Mouse (Mus musculus) erythroid progenitor cell, adult 5-6 weeks (primary cell): ENCODE data around the gene Ppdpf. TPM values are rescaled to one million over a fixed set of nuclear protein-coding genes. Genes with fewer than 3 reads are reported as not detected.

Experiments used
- ATAC-seq: replicated peaks from 2 replicates; pipeline ENCODE4 v1.8.0; 2016; ENCODE audit warnings: moderate number of reproducible peaks, mild to moderate bottlenecking, moderate TSS enrichment, inconsistent platforms; ENCODE audit not compliant: poor library complexity, low FRiP score, severe bottlenecking
- total RNA-seq, 2 experiments: library from RNA; stranded (forward) in 1 of 2; stranded (reverse) in 1 of 2; fragments of 150-400 nt in 1 of 2; fragments of 186-747, 209-891 nt in 1 of 2; gene quantifications; 2 replicates each; pipeline versions ENCODE4 v1.2.3 to v1.2.4; 2015 to 2017; ENCODE audit warnings: low replicate concordance in 2 of 2

Ppdpf gene
- total RNA-seq, 2 experiments from 2014 or later, result 26.0 to 90.5 TPM

DNA sequence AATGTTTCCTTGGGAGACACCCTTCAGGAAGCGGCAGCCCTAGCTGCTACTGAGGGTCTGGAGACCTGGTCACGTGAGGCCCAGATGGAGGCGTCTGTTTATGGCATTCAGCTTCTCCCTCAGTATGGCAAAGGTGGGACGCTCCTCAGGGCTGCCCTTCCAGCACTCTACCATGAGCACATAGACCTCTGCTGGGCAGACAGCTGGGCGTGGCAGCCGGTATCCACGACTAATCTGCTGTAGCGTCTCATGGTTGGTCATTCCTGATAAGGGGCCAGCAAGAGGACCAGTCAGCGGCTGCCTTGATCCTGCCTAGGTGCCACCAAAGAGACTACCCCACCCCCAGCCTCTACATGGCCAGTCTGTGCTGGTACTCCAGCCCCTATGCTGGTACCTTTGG lies 19.1 kb downstream of the Ppdpf start:
- ATAC-seq, result peak; percentile 89

DNA sequence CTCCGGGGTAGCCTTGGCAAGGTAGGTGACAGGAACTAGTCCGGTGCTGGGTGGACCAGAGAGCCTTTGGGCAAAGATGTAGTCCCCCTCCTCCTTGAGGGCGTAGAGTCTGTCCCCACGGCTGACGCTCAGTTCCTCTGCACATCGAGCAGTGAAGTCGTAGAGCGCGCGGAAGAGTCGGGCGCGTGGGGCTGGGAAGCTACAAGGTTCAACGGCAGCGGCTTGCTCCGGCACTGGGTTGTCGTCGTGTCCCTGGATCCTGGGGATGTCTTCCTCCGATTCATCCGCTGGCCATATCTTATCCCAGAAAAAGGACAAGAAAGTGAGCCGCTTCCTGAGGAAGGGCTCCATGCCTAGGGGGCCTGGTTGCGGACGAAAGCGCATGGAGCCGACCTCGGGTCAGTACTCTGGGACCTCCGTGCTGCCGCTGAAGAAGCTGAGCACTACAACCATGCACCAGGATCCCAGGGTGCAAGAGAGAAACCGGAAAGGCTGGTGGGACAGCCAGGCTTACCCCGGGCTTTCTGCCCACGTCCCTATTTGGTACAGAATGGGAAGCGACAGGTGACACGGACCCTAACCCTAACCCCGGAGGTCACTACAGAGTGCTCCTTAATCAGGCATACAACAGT lies 25.5 kb downstream of the Ppdpf start:
- ATAC-seq, result peak; percentile 37; the same call in 1 of the 2 replicates

DNA sequence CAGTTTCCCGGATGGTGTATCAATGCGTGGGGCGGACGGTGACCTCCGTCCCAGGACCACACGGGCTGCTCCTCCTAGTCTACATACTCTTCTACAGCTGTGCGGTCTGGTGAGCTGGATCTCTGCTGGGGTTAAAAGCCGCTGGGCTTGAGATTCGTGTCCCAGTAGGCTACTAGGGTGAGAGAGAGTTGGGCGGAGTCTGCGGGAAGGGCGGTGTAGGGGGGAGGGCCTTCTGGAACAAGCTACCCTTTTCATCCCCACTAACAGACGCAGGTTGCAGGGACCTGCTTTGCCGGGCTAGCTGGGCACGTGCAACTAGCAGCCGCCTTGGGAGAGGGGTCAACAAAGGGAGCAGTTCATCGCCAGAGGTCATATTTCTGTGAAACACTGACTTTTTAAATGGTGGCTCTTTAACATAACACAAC lies 26.0 kb downstream of the Ppdpf start, which contains the start of gene Srms:
Gene Srms, minus strand, starts transcription at position 165 of the 425 bp plus-strand sequence.
- ATAC-seq, result peak; percentile 76

DNA sequence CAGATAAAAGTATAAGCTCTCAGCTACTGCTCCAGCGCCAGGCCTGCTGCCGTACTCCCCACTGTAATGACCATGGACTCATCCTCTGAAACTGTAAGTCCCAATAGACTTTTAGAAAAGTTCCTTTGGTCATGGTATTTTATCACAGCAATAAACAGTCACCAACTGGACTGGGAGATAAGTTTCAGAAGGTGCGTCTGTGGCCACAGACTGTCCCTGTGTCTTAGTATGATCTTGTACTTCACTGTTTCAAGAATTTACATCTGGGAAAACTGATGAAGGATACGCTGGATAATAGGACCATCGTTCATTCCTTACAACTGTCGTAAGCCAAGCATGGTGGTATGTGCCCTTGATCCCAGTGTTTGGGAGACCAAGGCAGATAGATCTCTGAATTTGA lies 29.0 kb downstream of the Ppdpf start:
- peak; percentile 39; the same call in 1 of the 2 replicates for ATAC-seq

DNA sequence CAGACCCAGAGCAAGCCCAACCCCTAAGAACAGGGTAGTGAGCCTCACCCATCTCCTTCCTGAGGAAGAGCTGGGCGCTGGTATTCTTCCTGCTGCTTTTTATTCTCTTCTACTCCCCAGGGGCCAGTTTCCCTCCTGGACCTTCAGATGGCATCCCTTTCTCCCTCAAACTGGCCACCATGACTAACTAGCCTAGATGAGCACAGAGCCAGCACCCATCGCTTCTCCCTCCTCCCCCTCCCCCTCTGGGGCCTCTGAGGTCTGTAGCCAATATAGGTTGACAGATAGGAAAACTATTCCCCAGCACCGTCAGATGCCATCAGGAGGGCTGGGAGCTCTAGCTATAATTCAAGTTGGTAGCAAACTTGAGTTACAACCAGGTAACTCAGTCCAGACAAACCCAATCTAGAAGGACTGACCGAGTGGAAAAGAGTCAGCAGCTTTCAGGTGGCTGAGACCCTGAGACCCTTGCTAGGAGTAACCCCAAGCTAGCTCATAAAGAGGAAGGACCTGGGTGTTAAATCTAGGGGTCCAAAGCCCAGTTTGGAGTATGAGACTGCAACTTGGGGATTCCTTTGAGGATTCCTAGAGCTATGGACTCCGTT lies 31.9 kb downstream of the Ppdpf start:
- ATAC-seq, result no peak

DNA sequence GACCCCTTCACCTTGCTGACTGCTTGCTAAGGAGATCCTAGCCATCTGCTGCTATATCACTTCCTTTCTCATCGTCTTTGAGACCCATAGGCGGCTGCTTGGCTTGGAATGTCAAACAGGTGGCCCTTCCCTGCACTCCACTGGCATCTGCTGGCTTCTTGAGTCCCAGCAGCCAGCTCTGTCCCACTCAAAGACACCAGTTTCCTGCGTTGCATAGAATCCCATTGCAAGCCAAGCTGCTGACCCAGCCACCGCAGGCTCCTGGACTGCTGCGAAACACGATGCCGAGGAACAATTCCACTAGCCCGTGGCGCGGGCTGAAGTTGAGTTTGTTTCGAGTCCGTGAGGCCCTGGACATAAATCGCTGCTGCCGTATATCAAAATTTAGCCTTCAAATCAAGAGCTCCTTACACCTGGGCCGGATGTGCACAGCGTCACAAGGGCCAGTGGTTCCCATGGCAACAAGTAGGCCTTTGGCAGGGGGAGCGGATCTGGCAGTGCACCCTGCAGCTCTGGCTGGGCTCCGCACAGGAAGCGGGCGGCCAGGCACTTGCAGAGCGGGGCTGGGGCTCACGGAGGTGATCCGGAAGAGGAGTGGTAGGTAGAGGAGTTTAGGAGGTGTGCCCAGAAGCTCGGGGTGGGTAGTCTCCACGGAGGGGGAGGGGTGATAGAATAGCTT lies 32.6 kb downstream of the Ppdpf start, which contains the start of gene Fndc11:
Gene Fndc11, plus strand, starts transcription at position 476 of the 679 bp plus-strand sequence.
- ATAC-seq, result no peak

DNA sequence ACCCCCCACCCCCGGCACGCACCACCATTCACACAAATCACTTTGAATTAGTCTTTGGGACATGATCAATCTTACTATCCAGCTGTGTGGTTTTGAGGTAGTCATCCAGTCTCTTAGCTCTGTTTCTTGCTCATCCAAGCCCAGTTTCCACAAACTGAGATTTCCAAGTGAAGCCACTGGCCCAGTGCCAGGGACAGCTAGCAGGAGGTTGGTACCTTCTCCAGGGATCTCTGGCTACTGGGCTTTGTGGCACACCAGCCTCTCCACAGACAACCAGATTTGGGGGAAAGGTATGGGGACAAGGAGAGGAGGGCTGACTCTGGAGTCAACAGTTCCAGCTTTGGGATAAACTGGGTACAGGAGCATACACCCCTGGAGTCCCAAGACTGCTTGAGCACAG lies 33.3 kb downstream of the Ppdpf start:
- no peak for ATAC-seq

DNA sequence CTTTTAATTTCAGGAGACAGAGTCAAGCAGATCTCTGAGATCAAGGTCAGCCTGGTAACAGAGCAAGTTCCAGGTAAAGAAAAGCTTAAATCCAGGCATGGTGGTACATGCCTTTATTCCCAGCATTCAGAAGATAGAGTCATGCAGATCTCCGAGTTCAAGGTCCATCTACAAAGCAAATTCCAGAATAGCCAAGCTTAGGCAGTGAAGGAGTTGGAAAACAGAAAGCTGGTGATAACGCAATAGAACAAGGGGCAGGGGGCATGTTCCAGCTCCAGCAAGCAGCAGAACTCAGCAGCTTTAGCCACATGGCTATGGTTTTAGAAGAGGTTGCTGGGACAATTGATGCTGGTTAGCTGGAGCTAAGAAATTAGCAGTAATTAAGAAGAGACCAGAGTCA lies 37.9 kb downstream of the Ppdpf start:
- no peak for ATAC-seq

DNA sequence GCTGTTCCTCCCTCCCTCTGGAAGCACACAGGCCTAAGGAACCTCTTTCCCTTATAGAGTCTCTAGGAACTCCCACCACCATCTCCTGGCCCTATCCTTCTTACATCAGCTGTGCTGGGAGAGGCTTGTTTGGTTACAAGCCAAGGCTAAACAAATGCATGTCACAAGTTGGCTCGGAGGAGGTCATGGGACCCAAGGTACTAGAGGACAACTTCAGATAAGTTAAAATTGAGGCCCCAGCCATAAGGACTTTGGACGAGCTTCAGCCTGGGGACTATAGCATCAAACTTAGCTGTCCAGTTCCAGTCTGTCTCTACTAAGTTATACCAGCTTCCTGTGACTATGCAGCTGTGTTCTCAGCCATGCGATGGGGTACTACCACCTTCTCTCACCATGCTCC lies 40.1 kb downstream of the Ppdpf start:
- ATAC-seq, result no peak

DNA sequence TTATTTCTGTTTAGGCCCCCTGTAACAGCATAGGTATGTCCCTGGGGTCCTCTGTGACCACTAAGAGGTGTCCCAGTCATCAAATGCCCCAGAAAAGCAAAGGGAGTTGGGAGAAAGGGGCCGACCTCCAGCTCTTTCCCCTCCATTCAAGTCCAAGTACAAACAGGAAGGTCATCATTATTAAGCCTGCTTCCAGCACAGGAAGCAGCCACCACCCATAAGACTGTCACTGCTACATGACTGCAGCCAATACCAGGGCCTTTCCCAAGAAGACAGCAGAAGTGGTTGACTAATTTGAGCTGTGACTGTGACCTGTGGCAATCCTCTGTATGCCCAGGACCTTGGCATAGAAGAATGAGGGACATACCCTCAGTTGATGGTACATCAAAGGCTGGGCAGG lies 41.3 kb downstream of the Ppdpf start:
- ATAC-seq, result no peak

DNA sequence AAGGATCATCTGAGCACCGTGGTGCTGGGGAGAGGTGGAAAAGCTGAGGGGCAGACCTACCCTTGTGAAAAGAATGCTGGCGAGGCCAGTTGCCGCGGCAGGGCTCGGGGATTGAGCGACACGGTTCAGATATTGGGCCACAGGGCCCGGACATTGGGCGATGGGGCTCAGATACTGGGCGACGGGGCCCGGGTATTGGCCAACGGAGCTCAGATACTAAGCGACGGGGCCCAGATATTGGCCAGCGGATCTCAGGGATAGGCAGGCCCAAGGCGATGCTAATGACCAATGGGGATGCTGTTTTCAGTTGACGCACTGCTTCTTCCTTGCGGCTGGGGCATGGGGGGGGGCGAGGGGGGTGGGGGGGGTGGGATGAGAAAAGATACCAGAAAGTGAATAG lies 44.1 kb downstream of the Ppdpf start:
- no peak for ATAC-seq

DNA sequence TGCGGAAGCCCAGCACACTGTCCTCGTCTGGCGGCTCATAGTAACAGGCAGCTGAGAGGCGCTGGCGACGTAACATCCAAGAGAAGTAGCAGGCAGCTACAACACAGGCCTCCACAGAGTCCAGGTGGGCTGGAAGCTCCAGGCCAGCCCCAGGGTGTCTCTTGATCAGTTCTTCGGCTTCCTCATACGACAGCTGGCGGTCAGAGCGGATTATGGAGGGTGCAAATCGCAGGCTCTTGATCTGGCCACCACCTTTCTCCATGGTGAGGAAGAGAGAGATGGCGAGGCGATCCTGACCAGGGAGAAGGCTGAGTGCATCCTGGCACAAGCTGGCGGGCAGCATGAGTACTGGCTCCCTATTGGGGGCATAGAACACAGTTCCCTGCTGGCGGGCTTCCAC lies 46.4 kb downstream of the Ppdpf start:
- ATAC-seq, result no peak

DNA sequence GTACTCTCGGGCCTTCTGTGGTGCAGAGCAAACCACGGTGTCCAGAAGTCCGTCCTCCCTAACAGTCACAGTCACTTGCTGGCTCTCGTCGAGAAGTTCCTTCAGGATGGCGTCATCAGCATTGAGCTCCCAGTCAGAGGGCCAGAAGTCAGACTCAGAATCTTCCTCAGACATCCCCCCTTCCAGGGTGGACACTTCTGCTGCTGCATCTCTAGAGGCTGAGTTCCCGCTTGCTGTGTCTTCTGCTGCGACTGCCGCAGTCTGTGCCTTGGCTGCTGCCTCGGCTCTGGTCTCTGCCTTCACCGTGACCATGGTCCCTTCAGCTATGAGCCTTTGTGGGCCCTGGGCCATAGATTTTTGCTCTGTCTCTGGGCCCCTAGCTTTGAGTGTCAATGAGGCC lies 47.6 kb downstream of the Ppdpf start:
- ATAC-seq, result no peak

DNA sequence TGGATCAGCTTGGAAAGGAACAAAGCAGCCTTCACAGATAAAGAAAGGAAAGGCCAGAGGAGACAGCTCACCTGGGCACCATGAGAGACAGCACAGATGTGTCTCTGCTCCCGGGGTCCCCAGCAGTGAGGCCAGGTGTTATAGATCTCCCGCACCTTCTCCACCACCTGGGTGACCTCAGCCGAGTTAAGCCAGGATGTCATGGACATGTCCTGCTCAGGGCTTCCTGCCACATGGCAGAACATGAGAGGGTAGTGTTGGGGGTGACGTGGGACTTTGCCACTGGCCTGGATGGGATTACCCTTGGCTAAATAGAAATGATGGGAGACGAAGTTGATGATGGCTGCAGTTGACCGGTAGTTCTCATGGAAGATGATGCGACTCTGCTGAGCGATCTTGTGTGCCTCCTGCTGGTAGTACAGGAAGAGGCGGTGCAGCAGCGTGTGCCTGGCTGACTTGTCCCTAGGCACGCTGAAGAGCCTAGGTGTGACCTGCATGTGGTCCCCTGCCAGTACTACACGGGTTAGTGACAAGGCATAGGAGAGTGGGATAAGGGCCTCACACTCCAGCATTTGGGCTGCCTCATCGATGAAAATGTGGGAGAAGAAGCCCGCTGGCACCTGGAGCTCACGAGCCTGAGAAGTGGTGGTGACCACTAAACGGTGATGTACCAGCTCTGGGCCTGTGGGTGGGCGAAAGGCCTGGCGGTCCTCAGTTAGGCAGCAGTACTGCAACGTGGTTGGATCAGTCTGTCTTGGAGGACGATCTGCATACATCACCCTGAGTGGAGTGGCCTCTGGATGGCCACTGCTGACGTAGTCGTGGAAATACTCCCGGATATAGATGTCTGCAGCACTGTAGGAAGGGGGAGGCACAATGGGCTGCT lies 48.9 kb downstream of the Ppdpf start:
- no peak for ATAC-seq

DNA sequence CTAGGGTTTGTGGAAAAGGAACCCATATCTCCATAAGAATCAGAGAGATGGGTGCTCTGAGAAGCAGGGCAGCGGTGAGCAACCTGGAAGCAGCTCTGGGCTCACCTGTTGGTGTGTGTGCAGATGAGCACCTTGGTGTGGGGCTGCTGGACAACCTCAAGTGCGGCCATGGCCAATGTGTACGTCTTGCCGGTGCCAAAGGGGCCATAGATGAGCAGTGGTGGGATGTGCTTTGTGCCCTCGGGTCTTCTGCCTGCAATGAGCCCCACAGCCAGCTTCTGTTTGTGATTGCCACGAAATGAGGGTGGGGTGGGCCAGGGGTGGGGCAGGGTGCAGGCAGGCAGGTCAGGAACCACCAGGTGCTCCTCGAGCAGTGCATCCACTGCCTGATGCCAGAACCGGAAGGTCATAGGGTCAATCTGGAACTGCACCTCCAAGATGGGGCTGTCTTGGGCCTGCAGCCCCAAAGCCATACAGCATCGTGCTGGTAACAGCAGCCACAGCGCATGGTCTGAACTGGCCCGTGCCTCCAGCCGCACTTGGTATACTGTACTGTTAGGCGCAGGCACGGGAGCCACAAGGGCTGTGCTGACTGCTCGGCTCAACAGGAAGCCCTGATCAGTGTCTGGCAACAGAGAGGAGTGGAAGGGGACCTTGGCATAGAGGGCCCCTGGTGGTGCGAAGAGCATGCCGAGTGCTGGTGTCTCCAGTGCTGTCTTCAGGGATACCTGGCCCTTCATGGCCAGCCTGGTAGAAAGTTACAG lies 50.4 kb downstream of the Ppdpf start:
- ATAC-seq, result no peak

DNA sequence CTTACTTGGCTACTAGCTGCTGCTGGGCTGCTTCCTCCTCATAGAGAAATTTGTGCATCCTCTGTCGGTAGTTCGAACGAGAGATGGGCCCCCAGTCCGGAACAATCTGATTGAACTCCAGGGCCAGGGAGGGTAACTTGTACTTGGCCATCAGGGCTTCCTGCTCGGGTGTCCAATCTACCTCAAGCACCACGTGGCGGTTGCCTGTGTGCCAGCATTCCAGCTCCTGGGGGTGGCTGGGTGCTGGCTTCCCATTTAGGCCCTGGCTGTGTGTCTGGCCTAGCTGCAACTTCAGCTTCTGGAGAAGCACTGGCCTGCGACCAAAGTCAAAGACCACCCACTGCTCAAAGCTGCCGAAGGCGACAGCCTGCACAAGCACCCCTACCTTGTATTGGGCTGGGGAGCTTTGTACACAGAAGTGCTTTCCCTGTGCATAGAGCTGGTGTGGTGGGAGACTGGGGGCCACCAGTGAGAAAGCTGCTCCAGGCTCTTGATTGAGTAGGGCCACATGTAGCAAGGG lies 51.1 kb downstream of the Ppdpf start:
- ATAC-seq, result no peak
